ENCODE assay signal across 4 mouse cellular contexts in genomic region chr17:6417118-6417517, GRCm38 (mm10). TPM values are rescaled to one million over a fixed set of nuclear protein-coding genes. Genes with fewer than 3 reads are reported as not detected.
DNase-seq lines count a peak whose midpoint lies in the region; ATAC-seq and TF ChIP-seq lines count a peak whose summit lies in the region.
"Not testable (repeated sequence)": the region's sequence is repeated elsewhere in the genome, so short reads cannot be mapped to it uniquely, and the experiment has no call there.

No protein-coding gene starts in this region.

- TF ChIP-seq CTCF in liver, postnatal 0 days (IDR thresholded peaks at IDR 0.05; ENCODE audit: low read depth): 0 out of 2 replicates have a peak, but pooled peaks have one; percentile 5

- DNase-seq in embryonic facial prominence, embryonic 14.5 days (ENCODE audit: low spot score); liver, postnatal 0 days: not testable (repeated sequence)

- H3K4me1 ChIP-seq in embryonic facial prominence, embryonic 14.5 days (ENCODE audit: control insufficient read depth, insufficient read depth, low read length); liver, postnatal 0 days (ENCODE audit: insufficient read depth); stomach, embryonic 16.5 days (ENCODE audit: control insufficient read depth, insufficient read depth, low read length): not testable (repeated sequence)

- H3K9me3 ChIP-seq in embryonic facial prominence, embryonic 14.5 days (ENCODE audit: control insufficient read depth, low read length); liver, postnatal 0 days (ENCODE audit: low read length); stomach, embryonic 16.5 days (replicated peaks; ENCODE audit: control insufficient read depth, low read length): not testable (repeated sequence)

- not testable (repeated sequence) for H3K27me3 ChIP-seq in embryonic facial prominence, embryonic 14.5 days (replicated peaks; ENCODE audit: control insufficient read depth, insufficient read depth, low read length); liver, postnatal 0 days (ENCODE audit: insufficient read depth, low read length); stomach, embryonic 16.5 days (ENCODE audit: control insufficient read depth, insufficient read depth, low read length)

- 30% methylated on average over 4 of the region's 7 CpGs for WGBS in embryonic facial prominence, embryonic 14.5 days
- WGBS in liver, postnatal 0 days (ENCODE audit: insufficient replicate concordance): 38% methylated on average over 4 of the region's 7 CpGs
- 42% methylated on average over 4 of the region's 7 CpGs for WGBS in stomach, embryonic 16.5 days

- not testable (repeated sequence) for H3K36me3 ChIP-seq in embryonic facial prominence, embryonic 14.5 days (ENCODE audit: control insufficient read depth, insufficient read depth, low read length); liver, postnatal 0 days (replicated peaks; ENCODE audit: insufficient read depth, low read length); stomach, embryonic 16.5 days (ENCODE audit: control insufficient read depth, insufficient read depth, low read length)

- ATAC-seq in embryonic facial prominence, embryonic 14.5 days (ENCODE audit: low read depth): peak; percentile 23; the same call in 1 of the 2 replicates
- not testable (repeated sequence) for ATAC-seq in liver, postnatal 0 days
- ATAC-seq in megakaryocyte, adult 5-6 weeks (ENCODE audit: poor library complexity, severe bottlenecking): 0 out of 2 replicates have a peak, but pooled peaks have one; percentile 49
- 0 out of 2 replicates have a peak, but pooled peaks have one; percentile 52 for ATAC-seq in stomach, embryonic 16.5 days (ENCODE audit: insufficient read depth, low FRiP score)

- not testable (repeated sequence) for H3K4me2 ChIP-seq in embryonic facial prominence, embryonic 14.5 days (ENCODE audit: low read depth, low read length); liver, postnatal 0 days (ENCODE audit: low read depth, low read length); stomach, embryonic 16.5 days (ENCODE audit: low read depth, low read length)

- H3K4me3 ChIP-seq in embryonic facial prominence, embryonic 14.5 days (ENCODE audit: low read depth, low read length); liver, postnatal 0 days (ENCODE audit: low read depth, low read length); stomach, embryonic 16.5 days (replicated peaks; ENCODE audit: low read length): not testable (repeated sequence)

- H3K9ac ChIP-seq in embryonic facial prominence, embryonic 14.5 days (ENCODE audit: low read depth, low read length); liver, postnatal 0 days (replicated peaks); stomach, embryonic 16.5 days (ENCODE audit: low read length): not testable (repeated sequence)

- TF ChIP-seq EP300 in liver, postnatal 0 days (IDR thresholded peaks at IDR 0.05; ENCODE audit: low read depth): not testable (repeated sequence)

- H3K27ac ChIP-seq in embryonic facial prominence, embryonic 14.5 days (replicated peaks; ENCODE audit: low read depth, low read length); liver, postnatal 0 days (ENCODE audit: low read depth); stomach, embryonic 16.5 days (ENCODE audit: low read length): not testable (repeated sequence)

RNA-seq across cellular contexts. Expression of gene Dynlt1b, which starts 12.8 kb away (rescaled TPM):
- 563 and 584 TPM in 2 replicates for polyA plus RNA-seq in embryonic facial prominence, embryonic 14.5 days (2014; fragmentation: Nextera tagmentation; extraction: Ambion mirVana)
- 164 and 165 TPM in 2 replicates for polyA plus RNA-seq in liver, postnatal 0 days (2015; fragmentation: Nextera tagmentation; extraction: Ambion mirVana)
- 183 and 199 TPM in 2 replicates for total RNA-seq in megakaryocyte, adult 5-6 weeks (2015)
- 169 and 204 TPM in 2 replicates for total RNA-seq in megakaryocyte, adult 5-6 weeks (2017)
- 440 and 474 TPM in 2 replicates for polyA plus RNA-seq in stomach, embryonic 16.5 days (2015; fragmentation: Nextera tagmentation; extraction: Ambion mirVana)
